Mouse (Mus musculus) cerebellum, adult 9-11 months (tissue): ENCODE data around the gene Rap1b.
A peak's percentile ranks its signal among the peaks of the same experiment; 100 is the strongest.

Experiments
- DNase-seq: peaks from one replicate; pipeline ENCODE4 v3.0.0; 2022

Gene Rap1b

GRCm38 (mm10) chr10:117812501-117812900 is 33.3 kb downstream of the Rap1b start:
- DNase-seq: no peak

- no peak for DNase-seq
Measured at GRCm38 (mm10) chr10:117811555-117811954, 34.3 kb downstream of the Rap1b start.

DNA sequence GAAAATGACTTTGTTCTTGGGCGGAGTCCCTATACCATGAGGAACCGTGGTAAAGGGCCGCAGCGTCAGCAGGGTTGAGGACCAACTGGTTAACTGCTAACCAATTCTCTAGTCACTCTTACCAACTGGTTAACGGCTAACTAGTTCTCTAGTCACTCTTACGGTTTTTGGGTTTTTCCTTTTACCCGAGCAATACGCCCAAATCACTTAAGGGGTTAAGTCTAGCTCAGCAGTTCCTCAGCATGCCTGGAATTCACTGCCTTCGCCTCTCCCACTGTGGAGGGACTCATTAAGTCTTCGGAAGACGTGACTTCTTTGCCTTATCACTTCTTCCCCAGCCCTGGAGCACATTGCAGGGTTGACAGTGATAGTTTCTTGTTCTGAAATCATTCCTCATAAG is 35.3 kb downstream of the Rap1b start:
- DNase-seq: no peak

GRCm38 (mm10) chr10:117808068-117808467 is 37.8 kb downstream of the Rap1b start:
- no peak for DNase-seq

DNA sequence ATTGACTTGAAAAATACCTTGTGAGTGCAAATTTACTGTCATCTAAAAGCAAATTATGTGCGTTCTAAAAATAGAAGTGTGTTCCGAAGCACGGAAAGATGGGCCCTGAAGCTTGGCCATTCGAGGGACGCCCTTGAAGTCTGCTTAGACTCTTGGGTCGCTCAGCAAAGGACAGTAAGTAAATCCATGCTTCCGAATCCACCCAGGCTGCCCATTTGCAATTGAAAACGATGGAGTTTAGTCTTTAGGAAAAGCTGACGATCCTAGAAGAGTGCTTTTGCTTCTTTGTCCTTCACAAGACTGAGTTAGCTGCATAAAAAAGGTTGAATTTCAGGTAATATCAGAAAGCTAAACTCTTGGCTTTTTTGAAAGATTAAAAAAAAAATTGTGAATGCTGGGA is 39.9 kb downstream of the Rap1b start:
- DNase-seq: no peak

DNA sequence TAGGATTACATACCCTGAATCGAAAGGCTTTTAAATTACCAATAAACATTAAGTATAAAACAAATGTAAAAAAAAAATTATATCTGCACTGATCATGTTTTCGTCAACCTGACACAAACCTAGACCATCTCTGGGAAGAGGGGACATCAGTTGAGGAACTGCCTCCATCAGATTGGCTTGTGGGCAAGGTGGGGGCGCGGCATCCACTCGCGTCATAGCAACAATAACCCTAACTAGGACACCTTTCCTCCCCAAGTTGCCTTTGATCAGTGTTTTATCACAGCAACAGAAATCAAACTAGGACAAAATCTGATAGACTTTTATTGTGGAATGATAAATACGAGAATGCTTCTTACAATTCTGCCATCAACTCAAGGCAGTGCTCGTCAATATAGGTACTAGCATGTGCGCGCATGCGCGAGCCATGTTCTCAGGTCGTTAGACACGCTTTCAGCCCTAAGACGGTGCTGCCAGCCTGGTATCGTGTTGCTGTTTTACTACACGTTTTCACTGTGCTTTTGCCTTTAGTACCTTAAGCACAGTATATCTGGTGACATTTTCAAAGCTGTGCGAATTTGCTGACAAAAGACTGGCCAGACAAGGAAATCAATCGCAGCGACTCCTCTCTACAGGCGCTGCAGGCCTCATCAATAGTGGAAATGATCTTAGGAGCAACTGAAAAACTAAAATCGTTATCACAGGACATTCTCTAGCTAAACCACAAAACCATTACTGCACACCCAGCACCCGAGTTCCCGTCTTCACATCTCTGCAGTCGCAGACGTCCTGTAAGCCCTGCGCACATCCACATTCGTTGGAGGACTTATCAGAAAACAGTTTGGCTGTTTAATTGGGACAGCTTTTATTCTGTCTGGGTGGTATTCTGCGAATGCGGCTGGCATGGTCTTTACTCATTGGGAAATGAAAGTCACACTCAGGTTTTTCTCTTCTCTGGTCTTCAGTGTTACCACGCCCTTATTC is 41.7 kb downstream of the Rap1b start:
- DNase-seq: no peak

DNA sequence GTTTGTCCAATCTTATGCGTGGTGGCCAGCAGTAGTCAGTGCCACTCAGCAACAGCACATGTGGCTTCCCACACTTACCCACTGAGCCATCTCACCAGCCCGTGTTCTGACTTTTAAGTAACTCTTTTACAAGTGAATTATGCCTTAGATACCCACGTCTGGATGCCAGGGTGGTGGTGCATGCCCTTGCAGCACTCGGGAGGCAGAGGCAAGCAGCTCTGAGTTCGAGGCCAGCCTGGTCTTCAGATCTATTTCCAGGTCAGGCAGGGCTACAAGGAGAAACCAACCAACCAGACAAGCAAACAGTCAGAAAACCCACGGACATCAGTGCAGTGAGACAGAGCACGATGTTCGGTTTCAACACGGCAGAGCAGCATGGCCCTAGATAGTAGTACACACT is 43.9 kb downstream of the Rap1b start:
- no peak for DNase-seq

GRCm38 (mm10) chr10:117799806-117800205 is 46.0 kb downstream of the Rap1b start:
- DNase-seq: no peak

- DNase-seq: no peak
Measured at GRCm38 (mm10) chr10:117798436-117799035, 47.3 kb downstream of the Rap1b start.

GRCm38 (mm10) chr10:117797684-117798083 is 48.2 kb downstream of the Rap1b start:
- no peak for DNase-seq

DNA sequence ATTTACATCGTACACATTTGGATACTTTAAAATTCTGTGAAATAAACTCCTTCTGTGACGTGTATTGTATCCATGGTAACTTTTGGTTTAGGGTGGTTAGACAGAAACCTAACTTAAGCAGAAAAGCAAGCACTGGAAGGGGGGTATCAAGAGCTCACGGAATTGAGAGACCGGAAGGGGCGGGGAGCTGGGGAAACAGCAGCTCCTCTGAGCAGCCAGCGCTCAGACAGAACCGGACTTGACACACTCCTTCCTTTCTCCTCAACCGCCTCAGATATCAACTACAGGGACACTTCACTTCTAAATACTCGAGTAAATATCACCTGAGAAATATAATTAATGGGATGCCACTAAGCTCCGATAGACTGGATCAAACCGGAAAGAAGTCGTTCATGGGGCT is 48.7 kb downstream of the Rap1b start:
- DNase-seq: no peak

- DNase-seq: no peak
Measured at GRCm38 (mm10) chr10:117796181-117796580, 49.7 kb downstream of the Rap1b start.

DNA sequence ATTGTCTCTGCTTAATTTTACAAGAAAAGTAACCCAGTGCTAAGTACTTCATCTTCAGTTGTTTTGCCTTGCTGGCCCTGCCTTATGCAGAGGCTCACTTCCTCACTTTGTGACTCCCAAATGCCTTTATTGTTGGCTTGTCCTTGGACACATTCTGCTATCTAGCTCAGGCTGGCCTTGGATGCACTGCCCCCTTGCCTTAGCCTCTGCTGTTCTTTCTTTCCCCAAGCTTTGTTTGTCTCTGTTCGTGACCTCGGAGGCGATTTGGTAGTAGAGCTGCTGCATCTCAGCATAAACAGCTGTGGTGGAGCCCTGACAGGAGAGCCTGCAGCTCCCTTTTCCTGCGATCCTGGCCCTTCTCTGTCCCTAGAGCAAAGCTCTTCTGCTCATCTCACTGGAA is 50.6 kb downstream of the Rap1b start:
- no peak for DNase-seq

- DNase-seq: peak; percentile 36
Measured at GRCm38 (mm10) chr10:117793436-117794030, 52.3 kb downstream of the Rap1b start.

DNA sequence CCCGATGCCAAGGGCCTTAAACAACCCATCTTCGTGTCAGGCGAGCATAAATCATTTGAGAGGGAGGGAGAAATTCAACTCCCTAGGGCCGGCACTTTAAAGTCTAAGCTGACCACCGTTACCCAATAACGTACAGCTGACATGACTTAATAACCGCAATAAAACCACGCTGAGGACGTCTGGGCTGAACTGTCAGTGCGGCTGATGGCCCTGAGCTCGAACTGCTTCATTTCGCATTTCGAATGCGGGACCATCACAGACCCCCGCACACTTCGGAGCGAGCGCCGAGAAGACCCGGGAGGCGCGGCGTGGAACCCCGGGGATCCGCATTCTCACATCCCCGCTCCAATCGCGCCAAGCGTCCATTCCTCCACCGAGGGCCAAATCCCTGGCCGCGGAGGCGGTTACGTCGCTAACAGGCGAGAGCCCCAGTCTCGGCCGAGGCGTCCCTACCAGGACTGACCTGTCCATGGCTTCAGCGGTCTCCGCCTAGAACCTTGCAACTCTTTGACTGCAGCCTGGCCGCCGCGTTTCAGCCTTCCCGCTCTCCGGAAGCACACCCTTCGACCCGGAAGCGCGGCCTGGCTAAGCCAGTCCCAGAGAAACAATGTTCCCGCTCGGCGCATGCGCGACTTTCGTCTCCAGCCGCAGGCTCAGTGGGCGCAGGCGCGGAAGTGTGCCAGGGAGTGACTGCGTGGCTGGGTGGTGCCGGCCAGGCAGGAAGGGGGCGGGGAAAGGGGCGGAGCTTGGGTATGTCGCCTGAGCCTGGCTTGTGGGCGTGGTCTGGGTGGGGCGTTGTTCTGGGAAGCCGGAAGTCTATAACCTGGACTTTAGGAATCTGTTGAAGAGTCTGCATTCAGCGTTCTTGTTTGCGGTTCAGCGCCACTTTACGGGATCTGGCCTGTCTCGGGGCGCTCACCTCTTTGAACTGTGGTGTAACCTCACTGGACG is 53.4 kb downstream of the Rap1b start, which contains the start of gene Nup107:
TSS of gene Nup107 (minus strand) at position 565 of the 951 bp plus-strand sequence.
- peak; percentile 100 for DNase-seq

- no peak for DNase-seq
Measured at GRCm38 (mm10) chr10:117791171-117791470, 54.7 kb downstream of the Rap1b start.

DNA sequence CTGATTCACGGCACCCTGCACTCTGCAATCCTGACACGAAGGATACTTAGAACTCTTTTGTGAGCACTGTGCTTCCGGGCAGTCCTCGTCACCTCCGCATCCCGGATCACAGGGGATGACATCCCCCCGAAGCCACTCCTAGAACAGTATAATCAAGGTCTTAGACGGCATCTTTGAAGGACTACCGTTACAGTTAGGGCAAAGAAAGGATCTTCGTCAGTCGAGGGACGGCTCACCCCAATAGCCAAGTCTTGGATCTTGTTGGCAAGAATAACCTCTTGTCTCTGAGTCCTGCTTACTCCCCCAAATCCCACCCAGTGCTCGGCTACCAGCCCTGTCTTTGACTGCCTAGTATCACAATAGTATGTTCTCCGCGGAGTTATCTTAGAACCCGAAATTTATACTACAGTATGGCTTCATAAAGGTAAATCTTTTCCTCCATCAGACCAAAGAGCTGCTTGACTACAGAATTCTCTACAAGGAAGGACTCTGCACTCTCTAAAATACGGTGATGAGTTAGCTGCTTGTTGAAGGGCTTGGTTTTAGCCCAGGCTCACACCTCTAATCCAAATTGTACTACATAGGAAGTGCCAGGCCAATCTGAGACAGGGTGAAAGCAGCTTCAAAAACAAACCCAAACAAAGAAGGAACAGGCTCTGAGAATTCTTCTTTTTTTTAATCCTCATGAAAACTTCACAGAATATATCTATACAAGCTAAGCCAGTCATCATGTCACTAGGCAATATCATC is 55.2 kb downstream of the Rap1b start:
- DNase-seq: peak; percentile 14

GRCm38 (mm10) chr10:117790011-117790410 is 55.8 kb downstream of the Rap1b start:
- no peak for DNase-seq

DNA sequence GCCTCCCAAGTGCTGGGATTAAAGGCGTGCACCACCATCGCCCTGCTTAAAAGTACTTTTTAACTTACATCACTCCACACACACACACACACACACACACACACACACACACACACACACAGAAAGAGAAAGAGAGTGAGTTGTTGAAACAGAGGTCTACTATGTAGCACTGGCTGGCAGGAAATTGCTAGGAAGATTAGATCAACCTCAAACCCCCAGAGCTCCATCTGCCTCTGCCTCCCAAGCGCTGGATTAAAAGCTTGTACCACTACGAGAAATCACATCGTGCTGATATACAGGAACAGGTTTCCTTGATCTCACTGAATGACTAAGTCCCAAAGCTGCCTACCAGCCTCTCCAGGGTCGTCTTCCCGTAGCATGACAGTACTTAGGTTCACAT is 61.2 kb downstream of the Rap1b start:
- no peak for DNase-seq

DNA sequence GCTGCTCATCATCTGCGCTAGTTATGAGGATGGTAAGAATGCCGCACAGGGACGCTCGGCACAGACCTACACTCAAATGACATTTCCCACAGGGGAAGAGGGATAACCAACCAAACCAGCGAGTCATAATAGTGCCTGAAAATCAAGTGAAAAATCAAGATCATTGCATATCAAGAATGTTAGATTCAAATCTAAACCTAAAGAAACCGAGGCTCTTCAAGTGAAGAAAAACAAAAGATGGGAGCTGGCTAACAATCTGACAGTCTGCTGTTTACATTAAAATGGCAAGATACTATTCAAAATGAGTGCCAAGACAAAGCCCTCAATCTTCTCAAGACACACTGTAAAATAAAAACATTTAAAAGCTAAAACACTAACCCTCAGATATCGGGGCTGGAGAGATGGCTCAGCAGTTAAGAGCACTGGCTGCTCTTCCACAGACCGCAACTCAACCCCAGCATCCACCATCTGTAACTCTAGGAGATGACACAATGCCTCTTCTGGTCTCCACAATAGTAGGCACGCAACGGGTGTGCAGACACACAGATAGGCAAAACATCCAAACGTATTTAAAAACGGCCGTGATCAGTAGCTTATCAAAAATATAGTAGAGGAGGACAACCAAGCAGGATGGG is 61.9 kb downstream of the Rap1b start:
- no peak for DNase-seq

- no peak for DNase-seq
Measured at GRCm38 (mm10) chr10:117782491-117783260, 63.2 kb downstream of the Rap1b start.
